Mouse (Mus musculus) kidney, embryonic 14.5 days (tissue): Measurements from ENCODE around the gene Rab6b. TPM values are rescaled to one million over a fixed set of nuclear protein-coding genes. Genes with fewer than 3 reads are reported as not detected.

Source experiments
- ATAC-seq: fragments of 200-750 bp; cut with Nextera tagmentation; 2 replicates; pipeline ENCODE4 v1.8.0; 2017; ENCODE audit warnings: moderate number of reproducible peaks, mild to moderate bottlenecking, moderate TSS enrichment, moderate library complexity; ENCODE audit not compliant: low FRiP score, low TSS enrichment
- H3K27ac ChIP-seq: fragments of 300-500 bp; sonication (generic); 2 replicates; pipeline ENCODE4 v1.5.1; 2014; ENCODE audit warnings: low read depth, mild to moderate bottlenecking, low read length, moderate library complexity, mixed read lengths
- H3K27me3 ChIP-seq: fragments of 300-500 bp; sonication (generic); 2 replicates; pipeline ENCODE4 v1.6.1; 2014; ENCODE audit warnings: mild to moderate bottlenecking, low read length; ENCODE audit not compliant: control insufficient read depth, insufficient read depth
- H3K36me3 ChIP-seq: fragments of 300-500 bp; sonication (generic); 2 replicates; pipeline ENCODE4 v1.6.1; 2014; ENCODE audit warnings: low read length, mixed read lengths; ENCODE audit not compliant: control insufficient read depth, insufficient read depth
- H3K4me1 ChIP-seq: fragments of 300-500 bp; sonication (generic); 2 replicates; pipeline ENCODE4 v1.6.1; 2014; ENCODE audit warnings: low read length, mixed read lengths; ENCODE audit not compliant: control insufficient read depth, insufficient read depth
- H3K4me2 ChIP-seq: fragments of 300-500 bp; sonication (generic); replicated peaks from 2 replicates; pipeline ENCODE4 v1.6.1; 2014; ENCODE audit warnings: low read depth, mild to moderate bottlenecking, low read length
- H3K4me3 ChIP-seq: fragments of 300-500 bp; sonication (generic); 2 replicates; pipeline ENCODE4 v1.5.1; 2014; ENCODE audit warnings: mild to moderate bottlenecking, low read length
- H3K9ac ChIP-seq: fragments of 300-500 bp; sonication (generic); 2 replicates; pipeline ENCODE4 v1.6.1; 2014; ENCODE audit warnings: low read depth, mild to moderate bottlenecking, low read length, moderate library complexity
- H3K9me3 ChIP-seq: fragments of 300-500 bp; sonication (generic); 2 replicates; pipeline ENCODE4 v1.6.1; 2016; ENCODE audit warnings: low read length; ENCODE audit not compliant: control insufficient read depth
- WGBS: fragments of 180-500 bp; shearing (Covaris S2); extraction: QIAGEN DNeasy Blood & Tissue Kit; methylation state at CpG from one replicate; pipeline ENCODE4 v1.1.7; 2014; 5-methylcytosine and 5-hydroxymethylcytosine counted together
- polyA plus RNA-seq: library from polyadenylated mRNA; unstranded; fragments of >200 nt; fragmentation: Nextera tagmentation; extraction: Ambion mirVana; gene quantifications from 2 replicates; pipeline ENCODE4 v1.2.1, GENCODE M21; 2014

Gene Rab6b
- polyA plus RNA-seq, 1 experiment from 2014 or later = 3.5 TPM

GRCm38 (mm10) chr9:103121546-103121945 is 10.0 kb downstream of the Rab6b start:
- H3K27ac ChIP-seq = no peak overlapping the region

GRCm38 (mm10) chr9:103124746-103125145 is 13.2 kb downstream of the Rab6b start:
- Histone ChIP-seq H3K36me3 (no peaks in the 10 kb centered on the region), H3K4me3 (no peak overlapping the region), H3K9me3 (no peaks in the 10 kb centered on the region), H3K4me2 (no peak overlapping the region), H3K27me3 (no peaks in the 10 kb centered on the region), H3K9ac (no peak overlapping the region), H3K27ac (no peak overlapping the region), H3K4me1 (no peaks in the 10 kb centered on the region)
- no peak for ATAC-seq
- 94% methylated on average over 4 of the region's 4 CpGs for WGBS

More at GRCm38 (mm10) chr9:103121546-103121945, 10.0 kb downstream of the Rab6b start:
- Histone ChIP-seq H3K9ac (no peak overlapping the region), H3K36me3 (no peaks in the 10 kb centered on the region), H3K27me3 (no peaks in the 10 kb centered on the region), H3K4me3 (no peak overlapping the region), H3K9me3 (no peaks in the 10 kb centered on the region), H3K4me2 (no peak overlapping the region), H3K4me1 (no peaks in the 10 kb centered on the region)
- 81% methylated on average over 7 of the region's 7 CpGs for WGBS
- ATAC-seq = no peak

- no peak overlapping the region for H3K9ac ChIP-seq
- H3K9me3 ChIP-seq = no peaks in the 10 kb centered on the region
- H3K27me3 ChIP-seq = no peaks in the 10 kb centered on the region
- 46% methylated on average over 6 of the region's 6 CpGs for WGBS
- no peak for ATAC-seq
- no peaks in the 10 kb centered on the region for H3K4me1 ChIP-seq
- H3K36me3 ChIP-seq = no peaks in the 10 kb centered on the region
- no peak overlapping the region for H3K4me3 ChIP-seq
- no peak overlapping the region for H3K4me2 ChIP-seq
- H3K27ac ChIP-seq = no peak overlapping the region
These were observed 22.0 kb downstream of the Rab6b start for GRCm38 (mm10) chr9:103133493-103134124.

- Histone ChIP-seq H3K9me3 (no peaks in the 10 kb centered on the region), H3K36me3 (no peaks in the 10 kb centered on the region), H3K9ac (no peak overlapping the region), H3K4me1 (no peaks in the 10 kb centered on the region), H3K4me3 (no peak overlapping the region), H3K4me2 (no peak overlapping the region), H3K27me3 (no peaks in the 10 kb centered on the region), H3K27ac (no peak overlapping the region)
- peak; percentile 40; the same call in 1 of the 2 replicates for ATAC-seq
- WGBS = 37% methylated on average over 9 of the region's 9 CpGs
These were observed 23.0 kb downstream of the Rab6b start for GRCm38 (mm10) chr9:103134450-103135030.

GRCm38 (mm10) chr9:103139481-103139880 is 27.9 kb downstream of the Rab6b start:
- 43% methylated on average over 6 of the region's 6 CpGs for whole genome bisulfite sequencing
- Histone ChIP-seq H3K4me1 (no peaks in the 10 kb centered on the region), H3K9ac (no peak overlapping the region), H3K4me2 (no peak overlapping the region), H3K27me3 (no peaks in the 10 kb centered on the region), H3K4me3 (no peak overlapping the region), H3K9me3 (no peaks in the 10 kb centered on the region), H3K27ac (no peak overlapping the region), H3K36me3 (no peaks in the 10 kb centered on the region)
- no peak for ATAC-seq

- no peaks in the 10 kb centered on the region for H3K27me3 ChIP-seq
- no peaks in the 10 kb centered on the region for H3K36me3 ChIP-seq
- no peaks in the 10 kb centered on the region for H3K9me3 ChIP-seq
- no peak overlapping the region for H3K4me3 ChIP-seq
- WGBS = 78% methylated on average over 6 of the region's 6 CpGs
- H3K4me1 ChIP-seq = no peaks in the 10 kb centered on the region
- no peak overlapping the region for H3K9ac ChIP-seq
- no peak overlapping the region for H3K4me2 ChIP-seq
- no peak for ATAC-seq
- no peak overlapping the region for H3K27ac ChIP-seq
These were observed 28.8 kb downstream of the Rab6b start for GRCm38 (mm10) chr9:103140384-103140783.

GRCm38 (mm10) chr9:103141266-103141665 is 29.7 kb downstream of the Rab6b start:
- Histone ChIP-seq H3K27ac (no peak overlapping the region), H3K4me3 (no peak overlapping the region), H3K27me3 (no peaks in the 10 kb centered on the region), H3K4me2 (no peak overlapping the region), H3K9me3 (no peaks in the 10 kb centered on the region), H3K4me1 (no peaks in the 10 kb centered on the region), H3K36me3 (no peaks in the 10 kb centered on the region), H3K9ac (no peak overlapping the region)
- ATAC-seq = no peak
- WGBS = 65% methylated on average over 7 of the region's 7 CpGs

GRCm38 (mm10) chr9:103143881-103144280 is 32.3 kb downstream of the Rab6b start:
- H3K4me1 ChIP-seq = no peaks in the 10 kb centered on the region
- H3K36me3 ChIP-seq = no peaks in the 10 kb centered on the region
- no peak overlapping the region for H3K9ac ChIP-seq
- H3K9me3 ChIP-seq = no peaks in the 10 kb centered on the region
- ATAC-seq = peak; percentile 59; the same call in 1 of the 2 replicates
- no peak overlapping the region for H3K27ac ChIP-seq
- H3K27me3 ChIP-seq = no peaks in the 10 kb centered on the region
- 35% methylated on average over 4 of the region's 4 CpGs for WGBS
- no peak overlapping the region for H3K4me3 ChIP-seq
- H3K4me2 ChIP-seq = no peak overlapping the region

- Histone ChIP-seq H3K27ac (no peak overlapping the region), H3K27me3 (no peaks in the 10 kb centered on the region), H3K4me1 (no peaks in the 10 kb centered on the region), H3K4me2 (no peak overlapping the region), H3K4me3 (no peak overlapping the region), H3K9ac (no peak overlapping the region), H3K36me3 (no peaks in the 10 kb centered on the region), H3K9me3 (no peaks in the 10 kb centered on the region)
- no peak for ATAC-seq
- 38% methylated on average over 5 of the region's 5 CpGs for WGBS
These were observed 33.8 kb downstream of the Rab6b start for GRCm38 (mm10) chr9:103145351-103145750.
